Mouse (Mus musculus) ES-E14 (cell line): ENCODE results near the gene Ralbp1.

ENCODE experiments used
- CHD2 ChIP-seq: IDR thresholded peaks from 2 replicates; pipeline ENCODE4 v1.6.1; 2014; ENCODE audit warnings: mild to moderate bottlenecking, low read depth, low read length, inconsistent platforms
- HCFC1 ChIP-seq: IDR thresholded peaks from 2 replicates; pipeline ENCODE4 v1.6.1; 2012; ENCODE audit warnings: low read length, inconsistent platforms, borderline replicate concordance; ENCODE audit not compliant: insufficient read depth
- MAFK ChIP-seq: IDR thresholded peaks from 2 replicates; pipeline ENCODE4 v1.6.1; 2014; ENCODE audit warnings: mild to moderate bottlenecking, low read depth, low read length, inconsistent platforms; ENCODE audit not compliant: insufficient read depth
- ZC3H11A ChIP-seq: IDR thresholded peaks from 2 replicates; pipeline ENCODE4 v1.6.1; 2012; ENCODE audit warnings: low read depth, mild to moderate bottlenecking, inconsistent platforms, low read length, borderline replicate concordance
- ZNF384 ChIP-seq: IDR thresholded peaks from 2 replicates; pipeline ENCODE4 v1.6.1; 2012; ENCODE audit warnings: low read depth, low read length, inconsistent platforms

DNA sequence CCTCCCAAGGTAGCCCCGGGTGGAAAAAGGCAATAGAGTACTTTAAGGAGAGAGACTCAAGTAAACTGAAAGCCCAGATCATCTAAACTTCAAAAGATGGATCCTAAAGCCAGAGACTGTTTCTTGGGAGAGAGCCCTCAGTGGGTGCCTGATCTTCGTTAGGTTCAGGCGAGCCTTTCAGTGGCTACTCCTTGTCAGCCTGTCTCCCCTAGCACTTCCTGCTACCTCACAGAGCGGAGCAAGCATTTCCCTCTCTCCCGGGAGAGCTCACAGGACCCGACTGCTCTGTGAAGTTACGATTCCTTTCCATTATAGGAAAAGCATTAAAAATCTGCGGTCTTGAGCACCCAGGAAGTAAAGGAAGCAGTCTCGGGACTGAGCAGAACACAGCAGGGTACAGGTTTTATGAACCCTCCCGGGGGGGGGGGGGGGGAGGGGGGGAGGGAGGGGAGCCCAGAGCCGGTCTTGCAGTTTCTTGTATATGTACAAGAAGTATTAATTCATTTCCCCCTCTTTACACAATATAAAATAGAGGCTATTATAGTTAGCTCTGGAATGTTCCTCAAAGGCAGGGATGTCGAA, 20.8 kb upstream of the Ralbp1 start:
- TF ChIP-seq HCFC1 = no peak
- TF ChIP-seq ZNF384 = no peak
- TF ChIP-seq ZC3H11A = no peak
- no peak for TF ChIP-seq MAFK
- no peak for TF ChIP-seq CHD2
